Mouse (Mus musculus): Measurements from ENCODE around the gene Nrxn3.

The Nrxn3 gene

GRCm38 (mm10) chr12:89553223-89553880 lies 830.7 kb downstream of the Nrxn3 start:
- H3K36me3 ChIP-seq (ENCODE audit: control insufficient read depth, insufficient read depth, low read length, poor library complexity, severe bottlenecking) = no peaks in the 10 kb centered on the region
- no peaks in the 10 kb centered on the region for H3K27me3 ChIP-seq (ENCODE audit: control insufficient read depth, insufficient read depth, low read length, poor library complexity, severe bottlenecking)
- no peak for DNase-seq (ENCODE audit: low read depth, low spot score)

- DNase-seq (ENCODE audit: low read depth, low spot score) = no peak
- Histone ChIP-seq H3K36me3 (ENCODE audit: control insufficient read depth, insufficient read depth, low read length, poor library complexity, severe bottlenecking) (no peaks in the 10 kb centered on the region), H3K27me3 (ENCODE audit: control insufficient read depth, insufficient read depth, low read length, poor library complexity, severe bottlenecking) (no peaks in the 10 kb centered on the region)
These were observed 831.5 kb downstream of the Nrxn3 start for GRCm38 (mm10) chr12:89554171-89554570.

- no peaks in the 10 kb centered on the region for H3K36me3 ChIP-seq (ENCODE audit: control insufficient read depth, insufficient read depth, low read length, poor library complexity, severe bottlenecking)
- H3K27me3 ChIP-seq (ENCODE audit: control insufficient read depth, insufficient read depth, low read length, poor library complexity, severe bottlenecking) = no peaks in the 10 kb centered on the region
- no peak for DNase-seq (ENCODE audit: low read depth, low spot score)
These were observed 832.2 kb downstream of the Nrxn3 start for GRCm38 (mm10) chr12:89554740-89555430.

- DNase-seq (ENCODE audit: low read depth, low spot score) = no peak
- Histone ChIP-seq H3K27me3 (ENCODE audit: control insufficient read depth, insufficient read depth, low read length, poor library complexity, severe bottlenecking) (no peaks in the 10 kb centered on the region), H3K36me3 (ENCODE audit: control insufficient read depth, insufficient read depth, low read length, poor library complexity, severe bottlenecking) (no peaks in the 10 kb centered on the region)
These were observed 836.2 kb downstream of the Nrxn3 start for GRCm38 (mm10) chr12:89558921-89559320.

DNA sequence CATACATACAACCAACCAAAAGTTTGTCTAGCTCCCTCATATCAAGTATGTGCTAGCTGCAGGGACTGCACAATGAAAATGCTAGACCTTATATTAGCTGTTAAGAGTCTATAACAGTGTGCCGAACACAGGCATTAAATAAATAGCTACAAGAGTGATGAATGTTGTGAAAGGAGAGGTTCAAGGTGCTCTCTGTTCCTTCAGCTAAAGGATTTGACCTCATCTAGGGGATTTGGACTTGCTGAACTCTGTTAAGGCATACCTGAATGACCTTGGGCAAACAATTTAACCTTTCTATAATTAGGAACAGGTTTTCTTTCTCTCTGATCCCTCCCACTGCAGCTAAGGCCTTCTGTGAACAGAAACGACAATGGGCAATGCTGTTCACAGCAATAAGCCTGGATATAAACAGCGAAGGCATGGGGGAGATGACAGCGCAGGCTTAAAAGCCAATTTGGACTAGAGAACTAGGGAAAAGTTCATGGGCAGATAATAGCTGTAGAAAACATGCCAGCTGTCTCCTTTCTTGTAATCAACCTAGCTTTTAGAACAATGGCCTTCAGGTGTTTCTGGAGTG lies 839.4 kb downstream of the Nrxn3 start:
- Histone ChIP-seq H3K36me3 (ENCODE audit: control insufficient read depth, insufficient read depth, low read length, poor library complexity, severe bottlenecking) (no peaks in the 10 kb centered on the region), H3K27me3 (ENCODE audit: control insufficient read depth, insufficient read depth, low read length, poor library complexity, severe bottlenecking) (no peaks in the 10 kb centered on the region)
- no peak for DNase-seq (ENCODE audit: low read depth, low spot score)

GRCm38 (mm10) chr12:89568723-89569377 lies 846.2 kb downstream of the Nrxn3 start:
- no peak for DNase-seq (ENCODE audit: low read depth, low spot score)
- Histone ChIP-seq H3K27me3 (ENCODE audit: control insufficient read depth, insufficient read depth, low read length, poor library complexity, severe bottlenecking) (no peaks in the 10 kb centered on the region), H3K36me3 (ENCODE audit: control insufficient read depth, insufficient read depth, low read length, poor library complexity, severe bottlenecking) (no peaks in the 10 kb centered on the region)

DNA sequence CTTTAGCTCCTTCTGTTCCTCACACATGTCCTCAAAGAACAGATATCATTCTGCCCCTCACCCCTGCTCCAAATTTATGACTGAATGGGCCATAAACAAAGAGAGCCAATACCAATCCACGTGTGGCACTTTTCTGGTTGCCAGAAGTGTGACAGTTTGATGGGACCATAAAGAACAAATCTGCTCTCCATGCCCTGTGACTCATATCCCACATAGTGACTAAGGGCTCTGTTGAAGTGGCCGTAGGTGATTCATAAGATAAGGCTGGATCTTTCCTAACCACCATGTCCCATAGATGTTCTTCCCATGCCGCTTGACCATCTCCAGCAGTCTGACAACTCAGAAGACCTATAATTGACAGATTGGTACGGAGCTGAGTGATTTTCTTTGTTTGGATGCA lies 869.8 kb downstream of the Nrxn3 start:
- Histone ChIP-seq H3K36me3 (ENCODE audit: control insufficient read depth, insufficient read depth, low read length, poor library complexity, severe bottlenecking) (no peaks in the 10 kb centered on the region), H3K27me3 (ENCODE audit: control insufficient read depth, insufficient read depth, low read length, poor library complexity, severe bottlenecking) (no peaks in the 10 kb centered on the region)
- no peak for DNase-seq (ENCODE audit: low read depth, low spot score)

- no peaks in the 10 kb centered on the region for H3K36me3 ChIP-seq (ENCODE audit: control insufficient read depth, insufficient read depth, low read length, poor library complexity, severe bottlenecking)
- no peak for DNase-seq (ENCODE audit: low read depth, low spot score)
- no peaks in the 10 kb centered on the region for H3K27me3 ChIP-seq (ENCODE audit: control insufficient read depth, insufficient read depth, low read length, poor library complexity, severe bottlenecking)
These were observed 891.0 kb downstream of the Nrxn3 start for GRCm38 (mm10) chr12:89613670-89614069.

- Histone ChIP-seq H3K36me3 (ENCODE audit: control insufficient read depth, insufficient read depth, low read length, poor library complexity, severe bottlenecking) (no peaks in the 10 kb centered on the region), H3K27me3 (ENCODE audit: control insufficient read depth, insufficient read depth, low read length, poor library complexity, severe bottlenecking) (no peaks in the 10 kb centered on the region)
- no peak for DNase-seq (ENCODE audit: low read depth, low spot score)
These were observed 903.1 kb downstream of the Nrxn3 start for GRCm38 (mm10) chr12:89625746-89626145.

DNA sequence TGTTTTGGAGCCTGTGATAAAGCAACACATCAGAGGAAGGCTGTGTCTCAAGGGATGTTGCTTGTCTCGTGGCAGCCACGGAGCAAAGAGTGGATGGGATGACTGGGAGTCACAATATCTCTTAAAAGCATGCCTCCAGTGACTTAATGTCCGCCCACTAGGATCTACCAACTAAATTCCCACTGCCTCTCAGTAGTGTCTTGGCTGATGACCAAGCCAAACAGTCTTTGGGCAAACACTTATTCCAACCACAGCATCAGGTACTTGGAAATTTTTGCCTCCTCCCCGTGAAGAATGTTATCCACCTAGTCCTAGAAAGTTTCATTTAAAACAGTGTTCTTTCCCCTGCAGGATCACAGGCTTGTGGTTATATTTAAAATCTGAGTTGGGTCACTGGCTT lies 917.4 kb downstream of the Nrxn3 start:
- Histone ChIP-seq H3K27me3 (ENCODE audit: control insufficient read depth, insufficient read depth, low read length, poor library complexity, severe bottlenecking) (no peaks in the 10 kb centered on the region; the same call in 1 of the 2 replicates), H3K36me3 (ENCODE audit: control insufficient read depth, insufficient read depth, low read length, poor library complexity, severe bottlenecking) (no peaks in the 10 kb centered on the region)
- no peak for DNase-seq (ENCODE audit: low read depth, low spot score)

GRCm38 (mm10) chr12:89641460-89641859 lies 918.8 kb downstream of the Nrxn3 start:
- no peak for DNase-seq (ENCODE audit: low read depth, low spot score)
- no peaks in the 10 kb centered on the region; the same call in 1 of the 2 replicates for H3K27me3 ChIP-seq (ENCODE audit: control insufficient read depth, insufficient read depth, low read length, poor library complexity, severe bottlenecking)

GRCm38 (mm10) chr12:89653211-89653610 lies 930.5 kb downstream of the Nrxn3 start:
- Histone ChIP-seq H3K27me3 (ENCODE audit: control insufficient read depth, insufficient read depth, low read length, poor library complexity, severe bottlenecking) (no peaks in the 10 kb centered on the region), H3K36me3 (ENCODE audit: control insufficient read depth, insufficient read depth, low read length, poor library complexity, severe bottlenecking) (no peaks in the 10 kb centered on the region)
- DNase-seq (ENCODE audit: low read depth, low spot score) = no peak

More at GRCm38 (mm10) chr12:89641460-89641859, 918.8 kb downstream of the Nrxn3 start:
- no peaks in the 10 kb centered on the region for H3K36me3 ChIP-seq (ENCODE audit: control insufficient read depth, insufficient read depth, low read length, poor library complexity, severe bottlenecking)

DNA sequence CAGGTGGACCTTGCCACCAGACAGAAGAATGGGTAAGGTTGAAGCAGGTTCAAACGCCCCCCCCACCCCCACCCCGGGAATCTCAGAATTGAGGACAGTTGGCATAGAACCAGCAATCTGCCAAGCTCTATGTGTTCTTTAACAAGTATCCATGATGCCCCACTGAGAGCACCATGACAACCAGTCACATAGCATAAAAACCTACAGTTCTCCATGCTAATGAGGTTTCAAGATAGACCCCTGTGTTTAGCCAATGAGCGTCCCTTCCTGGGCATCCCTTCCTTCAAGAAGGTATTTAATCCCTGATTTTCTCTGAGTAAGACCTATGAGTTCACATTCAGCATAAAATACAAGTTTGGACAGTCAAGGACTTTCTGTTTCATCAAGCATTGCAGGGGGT lies 938.5 kb downstream of the Nrxn3 start:
- no peak for DNase-seq (ENCODE audit: low read depth, low spot score)
- H3K36me3 ChIP-seq (ENCODE audit: control insufficient read depth, insufficient read depth, low read length, poor library complexity, severe bottlenecking) = no peaks in the 10 kb centered on the region
- no peaks in the 10 kb centered on the region for H3K27me3 ChIP-seq (ENCODE audit: control insufficient read depth, insufficient read depth, low read length, poor library complexity, severe bottlenecking)

GRCm38 (mm10) chr12:89668856-89669255 lies 946.2 kb downstream of the Nrxn3 start:
- no peak for DNase-seq (ENCODE audit: low read depth, low spot score)
- no peaks in the 10 kb centered on the region for H3K36me3 ChIP-seq (ENCODE audit: control insufficient read depth, insufficient read depth, low read length, poor library complexity, severe bottlenecking)
- H3K27me3 ChIP-seq (ENCODE audit: control insufficient read depth, insufficient read depth, low read length, poor library complexity, severe bottlenecking) = no peaks in the 10 kb centered on the region

DNA sequence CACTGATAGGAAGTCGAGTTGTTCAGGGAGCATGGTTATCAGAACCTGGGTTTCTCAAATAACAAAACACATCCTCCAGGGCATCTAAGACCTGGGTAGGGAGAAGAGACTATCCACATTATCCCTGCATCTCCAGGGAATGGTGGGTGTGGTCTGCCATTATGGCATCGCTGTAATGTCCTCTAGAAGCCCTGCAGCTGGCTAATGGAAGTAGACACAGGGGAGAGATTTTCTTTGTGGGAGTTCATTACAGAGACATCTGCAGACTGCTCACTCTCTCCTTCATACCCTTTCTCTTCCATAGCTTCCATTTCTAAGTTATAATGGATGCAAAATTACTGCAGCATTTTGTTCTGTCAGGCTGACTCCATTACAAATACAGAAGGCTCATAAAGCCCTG lies 950.1 kb downstream of the Nrxn3 start:
- Histone ChIP-seq H3K27me3 (ENCODE audit: control insufficient read depth, insufficient read depth, low read length, poor library complexity, severe bottlenecking) (no peaks in the 10 kb centered on the region), H3K36me3 (ENCODE audit: control insufficient read depth, insufficient read depth, low read length, poor library complexity, severe bottlenecking) (no peaks in the 10 kb centered on the region)
- no peak for DNase-seq (ENCODE audit: low read depth, low spot score)
